ENCODE assay signal across 31 mouse cellular contexts in genomic region chr10:108237049-108237448, GRCm38 (mm10).
DNase-seq lines count a peak whose midpoint lies in the region; ATAC-seq and TF ChIP-seq lines count a peak whose summit lies in the region.
"Had no signal": no experiment of that assay in that cellular context is flagged by ENCODE, and none has a peak within 500 bp of the region (broad histone marks: within the 10 kb centered on the region; RNA-seq: fewer than 3 reads in every experiment).

No protein-coding gene starts in this region.

- TF ChIP-seq POLR2A in CH12.LX (IDR thresholded peaks at IDR 0.05; ENCODE audit: low read depth, low read length): no peak

- TF ChIP-seq RAD21 in CH12.LX (IDR thresholded peaks at IDR 0.05; ENCODE audit: low read depth, low read length): no peak

- H3K36me3 ChIP-seq in CH12.LX (replicated peaks in 1 of 2; ENCODE audit: control insufficient read depth in 1 of 2, insufficient read depth in 1 of 2, low read length in 1 of 2): peaks cover 9 to 62% of the 10 kb centered on the region in 2 experiments

- no peaks in the 10 kb centered on the region for H3K79me2 ChIP-seq in CH12.LX (replicated peaks; ENCODE audit: control insufficient read depth, extremely low read depth, insufficient read depth, poor library complexity, severe bottlenecking)

- in situ Hi-C loops in CH12.LX (cut with MboI; ENCODE audit: low pct_ligation_motif_present, low pct_unique_long_range_greater_than_20kb, low sequenced_read_pairs) (no loop called here), Patski (cut with MboI; ENCODE audit: low pct_unique_long_range_greater_than_20kb) (no loop called here)

- H3K9me3 ChIP-seq in CH12.LX (replicated peaks; ENCODE audit: low read length): no peaks in the 10 kb centered on the region
- H3K9me3 ChIP-seq: embryonic facial prominence, embryonic 10.5 days; embryonic facial prominence, embryonic 13.5 days; forebrain, embryonic 10.5 days; forebrain, embryonic 13.5 days; heart, embryonic 12.5 days; heart, embryonic 15.5 days had no signal

- H3K27me3 ChIP-seq in CH12.LX (replicated peaks): no peaks in the 10 kb centered on the region
- no peaks in the 10 kb centered on the region for H3K27me3 ChIP-seq in Patski
- H3K27me3 ChIP-seq: embryonic facial prominence, embryonic 13.5 days; forebrain, embryonic 13.5 days; heart, embryonic 12.5 days; heart, embryonic 15.5 days had no signal

- no peak for TF ChIP-seq EP300 in CH12.LX (IDR thresholded peaks at IDR 0.05; ENCODE audit: low read length)

- dilution Hi-C loops in CH12.LX (cut with MboI; ENCODE audit: extremely low pct_ligation_motif_present, extremely low pct_unique_long_range_greater_than_20kb, low sequenced_read_pairs): no loop called here

- no peak overlapping the region for H3K4me2 ChIP-seq in CH12.LX (ENCODE audit: insufficient read depth, low read depth, poor library complexity, severe bottlenecking)
- H3K4me2 ChIP-seq: embryonic facial prominence, embryonic 13.5 days; forebrain, embryonic 13.5 days; heart, embryonic 12.5 days; heart, embryonic 15.5 days; hindbrain, embryonic 14.5 days had no signal

- TF ChIP-seq CTCF in gastrocnemius, adult 2 months (IDR thresholded peaks at IDR 0.05): no peak
- TF ChIP-seq CTCF in CH12.LX (conservative IDR thresholded peaks at IDR 0.05 in 1 of 2, IDR thresholded peaks at IDR 0.05 in 1 of 2; ENCODE audit: low read depth in 2 of 2, low read length in 2 of 2) (no peak), Patski (IDR thresholded peaks at IDR 0.05) (no peak)

- no peak for DNase-seq in gastrocnemius, adult 2 months
- no peak for DNase-seq in gastrocnemius, adult 8-10 months (ENCODE audit: low spot score in 2 of 2)
- DNase-seq in CH12.LX (ENCODE audit: extremely low read depth): peak; percentile 3
- peak; percentile 33 for DNase-seq in Patski (ENCODE audit: low read depth, low spot score)
- DNase-seq in left cerebral cortex, adult 18-20 months (ENCODE audit: low spot score in 2 of 2): no peak
- DNase-seq in kidney, adult 11 months: no peak
- no peak for DNase-seq in heart, postnatal 36 days
- DNase-seq in lung, adult 18-20 months: no peak
- DNase-seq: adrenal gland, adult 2 months; adrenal gland, postnatal 14 days; cerebellum, adult 11 months; cerebellum, adult 2 months; cerebellum, adult 9-11 months; cerebellum, postnatal 36 days; embryo, embryonic 11 days; gastrocnemius, postnatal 25 days; heart, adult 18-20 months; heart, postnatal 10 days; heart, postnatal 4 days had no signal

- POLR2A ChIA-PET in Patski (lab: Charles Lee): interaction anchor here (0.7 kb wide), 1 partner anchor 327 kb away, joined by 3 read pairs; no protein-coding TSS in a partner anchor

- no peak overlapping the region for H3K9ac ChIP-seq in CH12.LX (ENCODE audit: insufficient read depth, low read depth)
- H3K9ac ChIP-seq: embryonic facial prominence, embryonic 13.5 days; forebrain, embryonic 13.5 days; heart, embryonic 12.5 days; heart, embryonic 15.5 days; hindbrain, embryonic 14.5 days had no signal

- CTCF ChIA-PET in Patski (lab: Charles Lee): interaction anchor here (0.9 to 2.1 kb wide), 3 partner anchors 8 to 83 kb away, joined by 4 to 6 read pairs (median 4); no protein-coding TSS in a partner anchor

- peak; percentile 78 for ATAC-seq in Patski
- ATAC-seq: forebrain, embryonic 13.5 days; forebrain, embryonic 16.5 days; hindbrain, postnatal 0 days; inflammation-experienced regulatory T-cells, adult 6 months; intestine, embryonic 16.5 days had no signal

- H3K27ac ChIP-seq in gastrocnemius, adult 2 months: 0 out of 2 replicates have a peak overlapping the region, but pooled peaks have one; percentile 2
- no peak overlapping the region for H3K27ac ChIP-seq in CH12.LX (ENCODE audit: insufficient read depth, low read depth)
- H3K27ac ChIP-seq: embryonic facial prominence, embryonic 10.5 days; embryonic facial prominence, embryonic 13.5 days; forebrain, embryonic 10.5 days; forebrain, embryonic 13.5 days; heart, embryonic 15.5 days; hindbrain, embryonic 14.5 days; hindbrain, postnatal 0 days had no signal

- H3K4me3 ChIP-seq in gastrocnemius, adult 2 months: no peak overlapping the region
- H3K4me3 ChIP-seq in CH12.LX (replicated peaks in 1 of 3; ENCODE audit: low read depth in 2 of 3, low read length in 2 of 3, poor library complexity in 1 of 3): no peak overlapping the region
- H3K4me3 ChIP-seq: embryonic facial prominence, embryonic 10.5 days; embryonic facial prominence, embryonic 13.5 days; erythroblast, embryonic 14.5 days; forebrain, embryonic 10.5 days; forebrain, embryonic 13.5 days; heart, embryonic 12.5 days; heart, embryonic 15.5 days had no signal

- no peaks in the 10 kb centered on the region for H3K4me1 ChIP-seq in CH12.LX (ENCODE audit: control insufficient read depth in 1 of 2, insufficient read depth in 2 of 2)
- H3K4me1 ChIP-seq: embryonic facial prominence, embryonic 10.5 days; forebrain, embryonic 10.5 days; forebrain, embryonic 13.5 days; heart, embryonic 12.5 days; heart, embryonic 15.5 days had no signal

- intact Hi-C loops in gastrocnemius, adult 2 months (cut with DNase I): loop anchor here (10.0 kb wide), 1 partner anchor 72 kb away; the partner anchor contains the start of gene Ppp1r12a
- intact Hi-C loops in heart, postnatal 36 days (cut with DNase I): no loop called here

TF ChIP-seq in CH12.LX, 34 proteins besides CTCF, POLR2A, EP300 and RAD21:
- TF ChIP-seq ETS1 (conservative IDR thresholded peaks at IDR 0.05; ENCODE audit: low read depth, low read length): no peak
- TF ChIP-seq PAX5 (IDR thresholded peaks at IDR 0.05; ENCODE audit: low read length): no peak
- no peak for TF ChIP-seq SIN3A (IDR thresholded peaks at IDR 0.05; ENCODE audit: low read length)
- no peak for TF ChIP-seq MAZ (IDR thresholded peaks at IDR 0.05; ENCODE audit: low read depth, low read length)
- TF ChIP-seq CHD2 (IDR thresholded peaks at IDR 0.05; ENCODE audit: low read length): no peak
- no peak for TF ChIP-seq JUND (conservative IDR thresholded peaks at IDR 0.05; ENCODE audit: low read depth, low read length)
- TF ChIP-seq ZKSCAN1 (IDR thresholded peaks at IDR 0.05; ENCODE audit: borderline replicate concordance, low read depth, low read length): no peak
- TF ChIP-seq E2F4 (IDR thresholded peaks at IDR 0.05; ENCODE audit: insufficient replicate concordance, low read depth, low read length): no peak
- TF ChIP-seq CHD1 (IDR thresholded peaks at IDR 0.05; ENCODE audit: low read depth, low read length): no peak
- TF ChIP-seq UBTF (IDR thresholded peaks at IDR 0.05; ENCODE audit: low read depth, low read length): no peak
- no peak for TF ChIP-seq POLR2AphosphoS2 (IDR thresholded peaks at IDR 0.05; ENCODE audit: low read depth, low read length)
- no peak for TF ChIP-seq ZNF384 (IDR thresholded peaks at IDR 0.05; ENCODE audit: low read depth, low read length)
- no peak for TF ChIP-seq USF1 (IDR thresholded peaks at IDR 0.05; ENCODE audit: low read depth, low read length)

Comparison
In these comparisons a context has a peak if more than half of its experiments do, and no peak if none do; other contexts are left out.
1. DNase-seq: peak in CH12.LX (single experiment) and Patski (single experiment); none in gastrocnemius, adult 2 months (single experiment), gastrocnemius, adult 8-10 months (0 of 2), left cerebral cortex, adult 18-20 months (0 of 2), kidney, adult 11 months (single experiment), heart, postnatal 36 days (0 of 2) and lung, adult 18-20 months (0 of 2).